Mouse (Mus musculus) spleen, adult 2 months (tissue): ENCODE results near the gene Braf. TPM values are rescaled to one million over a fixed set of nuclear protein-coding genes. Genes with fewer than 3 reads are reported as not detected.

Experiments
- DNase-seq, 2 experiments: peaks; one replicate each; pipeline versions ENCODE4 v3.0.0 to v3.0.0-alpha.2; 2012 to 2021; ENCODE audit warnings: low spot score in 2 of 2, low read depth in 1 of 2
- H3K27ac ChIP-seq: fragments of 200-500 bp; 2 replicates; pipeline ENCODE4 v1.5.1; 2012; ENCODE audit warnings: low read length, inconsistent platforms; ENCODE audit not compliant: insufficient read depth
- H3K27me3 ChIP-seq: fragments of 200-500 bp; 2 replicates; pipeline ENCODE4 v1.6.1; 2012; ENCODE audit warnings: mild to moderate bottlenecking, moderate library complexity, low read length, inconsistent platforms; ENCODE audit not compliant: control insufficient read depth, insufficient read depth
- H3K36me3 ChIP-seq: fragments of 200-500 bp; 2 replicates; pipeline ENCODE4 v1.6.1; 2012; ENCODE audit warnings: mild to moderate bottlenecking, low read length, inconsistent platforms; ENCODE audit not compliant: control insufficient read depth, insufficient read depth
- H3K4me1 ChIP-seq: fragments of 200-500 bp; 2 replicates; pipeline ENCODE4 v1.6.1; 2011; ENCODE audit warnings: inconsistent platforms; ENCODE audit not compliant: control insufficient read depth, insufficient read depth, insufficient read length
- H3K4me3 ChIP-seq: fragments of 200-500 bp; 2 replicates; pipeline ENCODE4 v1.5.1; 2011; ENCODE audit warnings: mild to moderate bottlenecking, inconsistent platforms; ENCODE audit not compliant: insufficient read depth, insufficient read length; ENCODE audit errors: extremely low read depth
- CTCF ChIP-seq: fragments of 200-500 bp; IDR thresholded peaks from 2 replicates; pipeline ENCODE4 v1.5.1; 2011; ENCODE audit warnings: mild to moderate bottlenecking, inconsistent platforms; ENCODE audit not compliant: insufficient read depth, insufficient read length, insufficient replicate concordance; ENCODE audit errors: extremely low read depth
- POLR2A ChIP-seq: fragments of 200-500 bp; IDR thresholded peaks from 2 replicates; pipeline ENCODE4 v1.6.1; 2011; ENCODE audit warnings: low read depth, low read length, inconsistent platforms
- WGBS: fragments of 180-500 bp; shearing (Covaris S2); methylation state at CpG from one replicate; pipeline ENCODE4 v1.1.7; 2018; 5-methylcytosine and 5-hydroxymethylcytosine counted together
- polyA plus RNA-seq: library from polyadenylated mRNA; depleted of rRNA; stranded (reverse); fragments of >200 nt; gene quantifications from 2 replicates; pipeline ENCODE4 v1.2.3, GENCODE M21; 2012

Braf gene
- polyA plus RNA-seq, 1 experiment, result 6.4 TPM

GRCm38 (mm10) chr6:39574951-39575350 lies 150.3 kb downstream of the Braf start:
- no peak for DNase-seq
- no peaks in the 10 kb centered on the region for H3K27me3 ChIP-seq
- TF ChIP-seq POLR2A (no peak), CTCF (no peak)
- peaks cover 7% of the 10 kb centered on the region for H3K36me3 ChIP-seq
- WGBS, result 73% methylated on average over 7 of the region's 7 CpGs
- H3K4me1 ChIP-seq, result peaks cover 10% of the 10 kb centered on the region; the same call in 1 of the 2 replicates
- no peak overlapping the region for H3K27ac ChIP-seq
- H3K4me3 ChIP-seq, result no peak overlapping the region; the same call in 1 of the 2 replicates

GRCm38 (mm10) chr6:39574555-39574869 lies 150.8 kb downstream of the Braf start:
- no peak for TF ChIP-seq CTCF
- TF ChIP-seq POLR2A, result no peak
- WGBS, result 40% methylated on average over 10 of the region's 10 CpGs
- peak overlapping the region; percentile 86 for H3K4me3 ChIP-seq
- DNase-seq, result no peak
- no peaks in the 10 kb centered on the region for H3K27me3 ChIP-seq
- peaks cover 5% of the 10 kb centered on the region for H3K36me3 ChIP-seq
- H3K27ac ChIP-seq, result no peak overlapping the region
- peaks cover 10% of the 10 kb centered on the region; the same call in 1 of the 2 replicates for H3K4me1 ChIP-seq

- 2% methylated on average over 49 of the region's 49 CpGs for WGBS
- Histone ChIP-seq H3K27me3 (no peaks in the 10 kb centered on the region), H3K36me3 (peaks cover 3% of the 10 kb centered on the region), H3K4me3 (peak within 1 kb of the TSS; percentile 86), H3K4me1 (peaks cover 10% of the 10 kb centered on the region; the same call in 1 of the 2 replicates), H3K27ac (peak within 1 kb of the TSS; percentile 79)
- peak; percentile 55 to 80 for DNase-seq
- TF ChIP-seq CTCF, result no peak
- peak; percentile 57; the same call in 1 of the 2 replicates for TF ChIP-seq POLR2A
Measured at GRCm38 (mm10) chr6:39573791-39574554, 151.3 kb downstream of the Braf start, which contains the start of gene Adck2. TSS of gene Adck2 (plus strand) at chr6:39573873.

GRCm38 (mm10) chr6:39570426-39570825 lies 154.8 kb downstream of the Braf start:
- Histone ChIP-seq H3K4me3 (no peak overlapping the region), H3K36me3 (no peaks in the 10 kb centered on the region), H3K4me1 (peaks cover 10% of the 10 kb centered on the region; the same call in 1 of the 2 replicates), H3K27me3 (no peaks in the 10 kb centered on the region), H3K27ac (no peak overlapping the region)
- 80% methylated on average over 3 of the region's 3 CpGs for WGBS
- TF ChIP-seq POLR2A (no peak), CTCF (no peak)
- no peak for DNase-seq

GRCm38 (mm10) chr6:39567528-39567927 lies 157.7 kb downstream of the Braf start:
- Histone ChIP-seq H3K36me3 (no peaks in the 10 kb centered on the region), H3K4me1 (no peaks in the 10 kb centered on the region; the same call in 1 of the 2 replicates), H3K27ac (no peak overlapping the region), H3K4me3 (no peak overlapping the region), H3K27me3 (no peaks in the 10 kb centered on the region)
- peak; percentile 12; the same call in 1 of the 2 replicates for TF ChIP-seq CTCF
- no peak for TF ChIP-seq POLR2A
- WGBS, result 19% methylated on average over 5 of the region's 5 CpGs
- DNase-seq, result peak in 1 of 2 experiments; percentile 29

GRCm38 (mm10) chr6:39562166-39563015 lies 162.9 kb downstream of the Braf start:
- peak; percentile 57 to 64 for DNase-seq
- Histone ChIP-seq H3K4me1 (peaks cover 4% of the 10 kb centered on the region), H3K36me3 (no peaks in the 10 kb centered on the region), H3K4me3 (no peak overlapping the region), H3K27ac (no peak overlapping the region), H3K27me3 (peaks cover 5% of the 10 kb centered on the region)
- TF ChIP-seq POLR2A (no peak), CTCF (peak; percentile 25; the same call in 1 of the 2 replicates)
- 29% methylated on average over 23 of the region's 23 CpGs for WGBS
